Mouse (Mus musculus) embryo, embryonic 9.5 days (tissue): ENCODE data around the gene Epn3.

Experiments
- DNase-seq: peaks from one replicate; pipeline ENCODE4 v3.0.0-alpha.2; 2017; ENCODE audit errors: extremely low spot score

Gene Epn3

DNA sequence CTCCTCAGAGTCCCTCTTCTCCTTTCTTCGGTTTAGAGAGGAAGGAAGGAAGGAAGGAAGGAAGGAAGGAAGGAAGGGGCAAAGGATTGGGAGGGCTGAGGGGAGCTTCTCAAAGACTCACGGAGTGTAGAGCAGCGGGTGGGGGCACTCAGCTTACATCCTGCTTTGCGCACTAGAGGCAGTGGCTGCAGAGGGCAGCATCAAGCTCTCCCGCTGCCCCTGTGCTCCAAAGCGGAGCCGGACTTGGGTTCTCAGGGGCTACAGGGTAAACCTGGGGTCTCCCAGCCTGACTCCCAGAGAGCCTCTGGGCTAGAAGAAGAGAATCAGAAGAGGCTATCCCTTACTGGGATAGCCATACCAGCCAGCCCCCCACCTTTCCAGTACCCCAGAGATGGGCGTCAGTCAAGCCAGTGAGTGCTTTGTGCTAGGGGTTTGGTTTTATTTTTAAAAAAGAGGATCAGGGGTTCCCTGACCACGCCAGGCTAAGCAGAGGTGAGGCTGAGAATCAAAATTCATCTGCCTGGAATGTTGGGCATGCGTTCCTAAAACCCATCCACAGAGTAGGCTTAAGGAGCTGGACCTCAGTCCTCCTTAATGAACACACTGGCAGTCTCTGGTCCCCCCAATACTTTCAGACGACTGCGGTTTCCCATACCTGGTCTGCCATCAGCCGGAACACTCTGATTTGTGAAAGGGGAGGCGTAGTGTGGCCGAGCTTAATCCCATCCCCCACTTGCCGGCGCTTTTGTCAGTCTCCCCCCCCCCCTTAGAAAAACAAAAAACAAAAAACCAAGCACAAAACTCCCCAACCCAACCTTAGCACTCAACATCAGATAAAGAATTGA is 27.8 kb downstream of the Epn3 start:
- peak; percentile 40 for DNase-seq

DNA sequence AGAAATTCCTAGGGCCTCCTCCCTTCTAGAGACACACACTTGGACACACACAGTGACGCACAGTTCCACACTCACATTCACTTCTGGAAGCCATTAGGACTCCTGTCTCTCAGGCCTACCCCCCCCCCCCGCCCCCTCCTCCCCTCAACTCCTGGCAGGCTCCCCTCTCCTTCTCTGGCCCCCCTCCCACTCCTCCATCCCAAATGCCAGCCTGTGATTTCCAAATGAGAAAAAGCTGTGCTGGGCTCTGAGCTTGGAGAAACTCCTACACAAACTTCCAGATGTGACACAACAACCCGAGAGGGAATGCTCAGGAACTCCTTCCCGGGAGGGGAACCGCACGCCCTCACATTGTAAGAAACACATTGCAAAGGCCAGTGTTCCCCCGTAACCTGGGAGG is 29.4 kb downstream of the Epn3 start:
- DNase-seq: peak; percentile 55

- no peak for DNase-seq
These were observed 30.4 kb downstream of the Epn3 start for GRCm38 (mm10) chr11:94469136-94470064.

GRCm38 (mm10) chr11:94468582-94469064 is 31.2 kb downstream of the Epn3 start:
- peak; percentile 83 for DNase-seq

DNA sequence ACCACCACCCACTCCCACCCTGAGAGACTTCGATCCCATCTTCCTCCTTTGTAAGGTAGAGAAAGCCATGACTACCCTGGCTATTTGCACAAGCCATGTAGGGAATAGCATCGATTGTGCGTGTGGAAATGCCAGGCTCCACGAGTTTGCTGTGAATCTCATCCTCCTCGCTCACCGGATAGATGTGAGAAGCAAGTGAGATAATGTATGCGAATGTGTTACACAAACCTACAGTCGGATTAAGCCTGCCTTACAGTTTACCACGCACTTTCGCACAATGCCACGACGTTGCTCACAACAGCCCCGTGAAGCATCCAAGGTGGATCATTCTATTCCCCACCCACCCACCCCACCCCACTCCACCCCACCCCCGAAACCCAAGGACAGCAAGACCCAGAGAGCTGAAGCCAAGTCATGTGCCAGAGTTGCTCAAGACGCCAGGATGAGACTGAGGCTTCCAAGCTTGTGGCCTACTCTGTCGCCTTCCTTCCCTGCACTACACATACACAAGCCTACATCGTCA is 33.4 kb downstream of the Epn3 start:
- no peak for DNase-seq

DNA sequence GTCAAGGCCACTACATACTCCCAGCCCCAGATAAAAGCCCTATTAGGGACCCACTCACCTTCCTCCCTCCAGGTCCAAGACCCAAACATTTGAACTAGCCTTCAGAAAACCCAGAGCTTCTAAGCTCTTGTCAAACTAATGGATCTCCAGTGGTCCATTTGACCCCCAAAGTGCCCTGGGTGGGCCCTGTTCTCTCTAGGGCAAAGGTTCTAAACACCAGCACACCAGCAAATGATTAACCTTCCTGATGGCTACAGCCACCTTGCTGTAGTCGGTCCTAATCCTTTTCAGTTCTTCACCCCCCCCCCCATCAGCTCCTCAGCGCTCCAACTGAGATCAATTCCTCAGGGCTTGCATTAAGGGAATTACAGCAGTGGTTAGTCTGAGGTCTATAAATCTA is 35.6 kb downstream of the Epn3 start:
- no peak for DNase-seq

DNA sequence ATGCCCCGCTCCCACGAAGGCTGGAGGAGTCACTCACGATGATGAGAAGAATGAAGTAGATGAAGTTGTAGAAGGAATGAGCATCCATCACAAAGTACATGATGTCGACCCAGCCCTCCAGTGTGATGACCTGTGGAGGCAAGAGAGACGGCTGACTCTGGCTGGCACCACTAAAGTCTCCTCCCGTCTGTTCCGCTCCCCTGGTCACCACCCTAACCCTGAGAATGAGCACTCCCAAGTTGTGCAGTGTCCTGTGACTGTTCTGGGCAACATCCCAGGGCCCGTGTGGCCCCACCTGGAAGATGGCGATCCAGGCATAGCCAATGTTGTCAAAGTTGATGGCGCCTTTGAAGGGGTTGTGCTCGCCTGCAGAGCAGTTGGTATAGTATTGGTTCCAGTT is 37.9 kb downstream of the Epn3 start:
- DNase-seq: no peak

GRCm38 (mm10) chr11:94457001-94457400 is 42.8 kb downstream of the Epn3 start:
- DNase-seq: no peak

DNA sequence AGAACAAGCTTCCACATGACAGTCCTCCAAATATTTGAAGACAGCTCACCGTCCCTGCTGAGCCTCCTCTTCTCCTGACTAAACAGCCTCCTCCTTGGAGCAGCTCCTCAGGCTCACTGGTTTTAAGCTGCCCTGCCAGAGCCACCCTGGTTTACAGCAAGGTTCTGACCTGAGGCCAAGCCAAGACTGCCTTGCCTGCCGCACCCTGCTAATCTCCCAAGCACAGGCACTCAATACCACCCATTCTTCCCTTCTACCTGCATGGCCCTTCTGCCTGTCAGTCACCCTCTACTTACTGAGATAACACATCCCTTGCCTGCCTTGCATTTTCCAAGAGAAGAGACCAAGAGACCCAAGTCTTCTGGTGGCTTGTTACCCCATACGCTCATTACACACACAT is 43.4 kb downstream of the Epn3 start:
- DNase-seq: no peak

GRCm38 (mm10) chr11:94455161-94455820 is 44.5 kb downstream of the Epn3 start:
- DNase-seq: no peak

GRCm38 (mm10) chr11:94454756-94455155 is 45.0 kb downstream of the Epn3 start:
- no peak for DNase-seq

DNA sequence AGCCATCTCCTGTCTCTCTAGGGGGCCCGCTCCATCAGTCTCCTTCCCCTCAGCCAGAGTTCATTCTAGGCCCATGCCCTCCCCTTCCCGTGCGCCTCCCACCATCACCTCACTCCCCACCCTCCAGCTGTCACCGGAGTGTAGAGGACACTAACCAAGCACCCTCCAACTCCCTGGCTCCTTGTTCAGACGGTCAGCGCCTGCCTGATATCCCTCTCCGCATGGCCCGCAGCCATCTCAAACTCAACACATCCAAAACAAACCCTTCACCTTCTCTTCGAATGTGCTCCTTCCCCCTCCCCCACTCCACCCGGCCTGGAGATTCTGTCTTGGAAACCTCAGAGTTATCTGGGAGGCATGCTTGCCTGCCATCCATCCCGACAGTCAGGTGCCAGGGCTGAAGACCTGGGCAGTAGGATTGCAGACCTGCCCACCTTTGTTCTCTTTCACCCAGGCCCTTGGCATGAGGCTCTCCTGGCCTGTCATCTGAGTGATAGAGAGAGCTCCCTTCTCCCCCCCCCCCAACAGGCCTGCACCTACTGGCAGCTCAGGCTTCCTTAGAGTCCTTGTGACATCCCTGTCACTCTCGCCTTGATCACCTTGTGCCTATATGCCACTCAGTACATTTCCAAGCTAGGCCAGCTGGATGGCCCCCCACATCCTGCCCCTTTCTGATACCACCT is 48.5 kb downstream of the Epn3 start:
- DNase-seq: no peak

GRCm38 (mm10) chr11:94449886-94450285 is 49.9 kb downstream of the Epn3 start:
- no peak for DNase-seq

GRCm38 (mm10) chr11:94449239-94449638 is 50.5 kb downstream of the Epn3 start:
- DNase-seq: no peak

DNA sequence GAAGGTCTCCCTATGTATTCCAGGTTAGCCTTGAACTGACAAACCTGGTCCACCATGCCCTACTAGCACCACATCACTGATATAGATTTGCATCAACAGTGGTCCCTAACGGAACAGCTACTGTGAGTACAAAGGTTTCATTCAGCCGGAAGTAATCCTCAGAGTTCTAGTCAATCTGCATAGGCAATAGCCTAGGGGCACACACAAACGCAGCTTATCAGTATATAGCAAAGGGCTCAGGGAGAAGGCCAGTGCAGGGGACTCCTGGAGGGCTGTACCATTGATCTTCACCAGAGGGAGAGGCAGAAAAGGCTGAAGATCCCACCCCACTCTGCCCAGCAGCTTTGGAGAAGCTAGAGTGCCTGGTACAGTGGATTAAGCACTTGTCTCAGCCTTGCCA is 52.8 kb downstream of the Epn3 start:
- DNase-seq: no peak

DNA sequence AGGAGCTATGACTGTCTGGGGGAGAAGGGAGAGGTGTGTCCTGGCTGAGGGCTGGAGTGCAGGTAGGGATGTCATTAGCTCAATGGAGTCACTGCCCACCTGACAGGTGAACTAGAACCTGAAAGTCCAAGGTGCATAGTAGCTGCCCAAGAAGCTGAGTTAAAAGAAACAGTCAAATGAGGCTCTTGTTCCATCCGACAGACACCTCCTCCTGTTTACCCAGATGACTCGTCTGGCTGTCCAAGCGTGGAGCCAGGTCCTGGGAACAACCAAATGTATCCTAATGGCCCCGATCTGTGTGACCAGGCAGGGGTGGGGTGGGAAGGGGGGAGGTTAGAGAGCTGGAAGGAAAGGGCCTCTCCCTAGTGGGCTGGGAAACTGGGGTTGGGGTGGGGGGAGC is 54.5 kb downstream of the Epn3 start:
- DNase-seq: no peak

GRCm38 (mm10) chr11:94444829-94445228 is 54.9 kb downstream of the Epn3 start:
- no peak for DNase-seq

GRCm38 (mm10) chr11:94441752-94442151 is 58.0 kb downstream of the Epn3 start:
- no peak for DNase-seq

DNA sequence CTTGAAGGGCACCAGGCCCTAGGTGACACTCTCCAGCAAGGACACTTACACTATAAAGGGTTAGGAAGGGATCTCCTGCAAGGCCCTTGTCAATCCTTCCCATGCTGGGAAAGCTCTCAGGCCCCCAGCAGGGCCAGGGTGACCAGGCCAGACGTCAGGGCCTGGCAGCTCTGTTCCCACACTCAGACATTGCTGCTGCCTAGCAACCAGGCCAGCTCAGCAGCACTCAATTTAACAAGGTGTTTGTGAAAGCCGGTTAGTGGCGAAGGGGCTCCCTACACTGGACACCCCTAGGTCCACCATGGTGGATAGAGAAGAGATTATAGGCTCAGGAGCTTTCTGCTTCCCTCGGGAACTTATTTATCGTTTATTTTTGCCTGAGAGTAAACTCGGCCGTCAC is 58.7 kb downstream of the Epn3 start:
- no peak for DNase-seq

DNA sequence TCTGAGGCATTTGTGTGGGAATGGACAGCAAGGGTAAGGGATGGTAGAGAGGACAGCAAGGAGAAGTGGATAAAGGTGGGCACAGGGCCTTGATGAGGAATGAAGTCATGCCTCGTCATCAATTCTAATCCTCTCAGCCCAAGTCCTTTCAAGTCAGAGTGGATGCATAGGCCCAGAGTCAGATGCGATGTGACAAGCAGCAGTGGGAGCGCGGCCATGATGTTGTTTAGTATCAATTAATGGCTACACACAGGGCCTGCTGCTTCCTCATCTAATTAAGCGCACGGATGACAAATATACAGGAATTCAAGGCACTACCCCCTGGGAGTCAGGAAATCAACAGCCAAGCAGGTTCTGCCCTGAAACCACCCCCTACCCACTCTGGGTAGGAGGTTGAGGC is 59.4 kb downstream of the Epn3 start:
- no peak for DNase-seq
